ENCODE assay signal across 26 mouse cellular contexts in the genomic region with DNA sequence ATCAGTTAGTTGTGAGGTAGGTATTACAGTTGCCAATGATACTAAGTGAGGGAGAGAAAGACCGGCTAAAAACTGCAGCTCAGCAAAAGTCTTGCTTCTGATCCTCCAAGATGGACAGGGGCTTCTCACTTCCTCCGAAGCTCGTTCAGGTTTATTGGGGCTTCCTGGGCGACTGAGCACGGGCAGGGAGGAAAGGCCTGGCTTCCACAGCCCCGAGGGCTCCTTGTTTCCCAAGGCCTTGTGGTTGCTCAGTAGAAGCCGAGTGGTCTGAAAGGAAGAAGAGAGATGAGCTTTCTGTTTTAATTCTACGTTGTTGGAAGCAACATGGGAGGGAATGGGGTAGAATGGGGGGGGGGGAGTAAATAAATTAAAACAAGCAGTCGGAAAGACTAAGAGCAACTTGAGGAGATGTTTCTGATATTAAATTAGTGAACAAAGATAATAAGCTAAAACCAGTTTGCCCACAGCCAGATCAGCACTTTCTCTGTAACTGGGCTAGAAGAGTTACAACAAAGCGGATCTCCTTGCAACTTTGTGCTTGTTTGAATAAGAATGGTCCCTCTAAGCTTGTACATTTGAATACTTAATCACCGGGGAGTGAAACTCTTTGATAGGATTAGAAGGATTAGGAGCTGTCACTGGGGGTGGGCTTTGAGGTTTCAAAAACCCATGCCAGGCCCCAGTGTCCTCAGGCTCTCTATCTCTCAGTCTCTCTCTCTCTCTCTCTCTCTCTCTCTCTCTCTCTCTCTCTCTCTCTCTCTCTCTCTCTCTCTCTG. TPM values are rescaled to one million over a fixed set of nuclear protein-coding genes. Genes with fewer than 3 reads are reported as not detected.
DNase-seq lines count a peak whose midpoint lies in the region; ATAC-seq lines count a peak whose summit lies in the region.
"Had no signal": no experiment of that assay in that cellular context is flagged by ENCODE, and none has a peak within 500 bp of the region (broad histone marks: within the 10 kb centered on the region; RNA-seq: fewer than 3 reads in every experiment).

No protein-coding gene starts in this region.

- H3K27ac ChIP-seq in forebrain, embryonic 10.5 days, result peak overlapping the region; percentile 60; the same call in 1 of the 2 replicates
- H3K27ac ChIP-seq in forebrain, embryonic 15.5 days (replicated peaks), result no peak overlapping the region
- no peak overlapping the region for H3K27ac ChIP-seq in forebrain, embryonic 13.5 days
- no peak overlapping the region for H3K27ac ChIP-seq in midbrain, embryonic 16.5 days (ENCODE audit: low read length)
- H3K27ac ChIP-seq: hindbrain, embryonic 10.5 days; hindbrain, embryonic 15.5 days; layer of hippocampus, adult 2 months; left cerebral cortex, adult 2 months; limb, embryonic 12.5 days; liver, embryonic 15.5 days; neural tube, embryonic 12.5 days had no signal

- no peak overlapping the region for H3K4me3 ChIP-seq in forebrain, embryonic 10.5 days
- no peak overlapping the region for H3K4me3 ChIP-seq in forebrain, embryonic 15.5 days
- H3K4me3 ChIP-seq in forebrain, embryonic 13.5 days, result no peak overlapping the region
- no peak overlapping the region for H3K4me3 ChIP-seq in midbrain, embryonic 16.5 days (ENCODE audit: low read depth, low read length)
- H3K4me3 ChIP-seq: erythroblast, embryonic 14.5 days; heart, embryonic 12.5 days; hindbrain, embryonic 10.5 days; hindbrain, embryonic 15.5 days; layer of hippocampus, adult 2 months; left cerebral cortex, adult 2 months; limb, embryonic 12.5 days; liver, embryonic 15.5 days; myocyte; neural tube, embryonic 12.5 days had no signal

- 19% methylated on average over 11 of the region's 11 CpGs for WGBS in forebrain, embryonic 10.5 days
- WGBS in forebrain, embryonic 15.5 days, result 12% methylated on average over 11 of the region's 11 CpGs
- WGBS in forebrain, embryonic 13.5 days, result 14% methylated on average over 11 of the region's 11 CpGs
- 10% methylated on average over 11 of the region's 11 CpGs for WGBS in midbrain, embryonic 16.5 days

- ATAC-seq in forebrain, embryonic 15.5 days (replicated peaks), result no peak
- no peak; the same call in 1 of the 2 replicates for ATAC-seq in forebrain, embryonic 13.5 days
- 0 out of 2 replicates have a peak, but pooled peaks have one; percentile 62 for ATAC-seq in midbrain, embryonic 16.5 days
- ATAC-seq: inflammation-experienced regulatory T-cells, adult 6 months had no signal

- peaks cover 88% of the 10 kb centered on the region for H3K36me3 ChIP-seq in forebrain, embryonic 10.5 days (replicated peaks)
- peaks cover 57% of the 10 kb centered on the region for H3K36me3 ChIP-seq in forebrain, embryonic 15.5 days
- peaks cover 65% of the 10 kb centered on the region for H3K36me3 ChIP-seq in forebrain, embryonic 13.5 days (ENCODE audit: poor library complexity, severe bottlenecking)
- peaks cover 13% of the 10 kb centered on the region for H3K36me3 ChIP-seq in midbrain, embryonic 16.5 days (ENCODE audit: control insufficient read depth, insufficient read depth, low read length)

- peaks cover 75% of the 10 kb centered on the region for H3K27me3 ChIP-seq in forebrain, embryonic 10.5 days (ENCODE audit: poor library complexity, severe bottlenecking)
- no peaks in the 10 kb centered on the region for H3K27me3 ChIP-seq in forebrain, embryonic 15.5 days
- H3K27me3 ChIP-seq in forebrain, embryonic 13.5 days, result peaks cover 5% of the 10 kb centered on the region; the same call in 1 of the 2 replicates
- H3K27me3 ChIP-seq in midbrain, embryonic 16.5 days (ENCODE audit: control insufficient read depth, insufficient read depth, low read depth, low read length), result no peaks in the 10 kb centered on the region
- H3K27me3 ChIP-seq: heart, embryonic 12.5 days; hindbrain, embryonic 15.5 days; limb, embryonic 12.5 days; liver, embryonic 15.5 days; neural tube, embryonic 12.5 days had no signal

- no peak overlapping the region for H3K4me2 ChIP-seq in forebrain, embryonic 15.5 days (replicated peaks)
- no peak overlapping the region for H3K4me2 ChIP-seq in forebrain, embryonic 13.5 days
- H3K4me2 ChIP-seq in midbrain, embryonic 16.5 days (ENCODE audit: low read length), result 0 out of 2 replicates have a peak overlapping the region, but pooled peaks have one; percentile 5
- H3K4me2 ChIP-seq: heart, embryonic 12.5 days; hindbrain, embryonic 15.5 days; limb, embryonic 12.5 days; liver, embryonic 15.5 days; lung, embryonic 14.5 days; neural tube, embryonic 12.5 days had no signal

- no peak overlapping the region for H3K9ac ChIP-seq in forebrain, embryonic 15.5 days (replicated peaks)
- H3K9ac ChIP-seq in forebrain, embryonic 13.5 days, result 0 out of 2 replicates have a peak overlapping the region, but pooled peaks have one; percentile 0
- H3K9ac ChIP-seq in midbrain, embryonic 16.5 days (ENCODE audit: low read depth, low read length), result no peak overlapping the region
- H3K9ac ChIP-seq: heart, embryonic 12.5 days; hindbrain, embryonic 15.5 days; limb, embryonic 12.5 days; liver, embryonic 15.5 days; lung, embryonic 14.5 days; neural tube, embryonic 12.5 days had no signal

- DNase-seq in forebrain, embryonic 10.5 days (ENCODE audit: extremely low spot score, low spot score), result peak; percentile 25
- peak; percentile 27 for DNase-seq in retina, postnatal 1 day
- DNase-seq in retina, embryonic 14.5 days (ENCODE audit: low spot score), result no peak
- no peak for DNase-seq in adipocyte (ENCODE audit: low spot score)
- DNase-seq in cerebellum, adult 18-20 months, result no peak
- DNase-seq: adrenal gland, postnatal 25 days; cerebellum, adult 8-10 months; gastrocnemius, postnatal 25 days; heart, adult 18-20 months; kidney, adult 11 months; lung, embryonic 14.5 days; lung, postnatal 14 days had no signal

- peaks cover 17% of the 10 kb centered on the region for H3K4me1 ChIP-seq in forebrain, embryonic 10.5 days
- H3K4me1 ChIP-seq in forebrain, embryonic 15.5 days, result peaks cover 10% of the 10 kb centered on the region
- peaks cover 8% of the 10 kb centered on the region for H3K4me1 ChIP-seq in forebrain, embryonic 13.5 days
- peaks cover 4% of the 10 kb centered on the region; the same call in 1 of the 2 replicates for H3K4me1 ChIP-seq in midbrain, embryonic 16.5 days (ENCODE audit: control insufficient read depth, insufficient read depth, low read length)

- 0 out of 2 replicates have a peak, but pooled peaks cover 3% of the 10 kb centered on the region for H3K9me3 ChIP-seq in forebrain, embryonic 10.5 days
- H3K9me3 ChIP-seq in forebrain, embryonic 15.5 days, result no peaks in the 10 kb centered on the region
- H3K9me3 ChIP-seq in forebrain, embryonic 13.5 days (replicated peaks), result no peaks in the 10 kb centered on the region
- H3K9me3 ChIP-seq in midbrain, embryonic 16.5 days (replicated peaks; ENCODE audit: control insufficient read depth, low read length, poor library complexity, severe bottlenecking), result no peaks in the 10 kb centered on the region
- H3K9me3 ChIP-seq: heart, embryonic 12.5 days; hindbrain, embryonic 10.5 days; hindbrain, embryonic 15.5 days; limb, embryonic 12.5 days; liver, embryonic 15.5 days; neural tube, embryonic 12.5 days had no signal

RNA-seq across cellular contexts. Expression of a gene that starts 6.0 kb away (rescaled TPM):
- polyA plus RNA-seq in forebrain, embryonic 10.5 days (2016; fragmentation: Nextera tagmentation; extraction: Ambion mirVana), result 14.0 and 14.3 TPM in 2 replicates
- polyA plus RNA-seq in forebrain, embryonic 15.5 days (2015; fragmentation: Nextera tagmentation; extraction: Ambion mirVana), result 6.6 and 6.8 TPM in 2 replicates
- polyA plus RNA-seq in forebrain, embryonic 13.5 days (2015; fragmentation: Nextera tagmentation; extraction: Ambion mirVana), result 8.2 and 8.7 TPM in 2 replicates
- polyA plus RNA-seq in midbrain, embryonic 16.5 days (2015; fragmentation: Nextera tagmentation; extraction: Ambion mirVana), result 7.0 and 8.3 TPM in 2 replicates

RNA-seq across cellular contexts. Expression of a gene that starts 39.2 kb away (rescaled TPM):
- 5.4 and 6.3 TPM in 2 replicates for polyA plus RNA-seq in forebrain, embryonic 10.5 days (2016; fragmentation: Nextera tagmentation; extraction: Ambion mirVana)
- polyA plus RNA-seq in forebrain, embryonic 15.5 days (2015; fragmentation: Nextera tagmentation; extraction: Ambion mirVana), result 17.6 and 18.4 TPM in 2 replicates
- polyA plus RNA-seq in forebrain, embryonic 13.5 days (2015; fragmentation: Nextera tagmentation; extraction: Ambion mirVana), result 10.9 and 12.4 TPM in 2 replicates
- 15.8 and 19.4 TPM in 2 replicates for polyA plus RNA-seq in midbrain, embryonic 16.5 days (2015; fragmentation: Nextera tagmentation; extraction: Ambion mirVana)

Comparison
In these comparisons a context has a peak if more than half of its experiments do, and no peak if none do; other contexts are left out.
1. DNase-seq: peak in forebrain, embryonic 10.5 days (single experiment) and retina, postnatal 1 day (single experiment); none in retina, embryonic 14.5 days (single experiment), adipocyte (single experiment) and cerebellum, adult 18-20 months (0 of 2).